Mouse (Mus musculus) left cerebral cortex, adult 8-10 months (tissue): ENCODE measurements around the gene Cdrt4. TPM values are rescaled to one million over a fixed set of nuclear protein-coding genes. Genes with fewer than 3 reads are reported as not detected.

Experiments
- DNase-seq, 2 experiments: peaks; one replicate each; pipeline ENCODE4 v3.0.0; 2022; ENCODE audit warnings: low spot score in 2 of 2
- total RNA-seq, 4 experiments: library from RNA; stranded (reverse); gene quantifications; 2 replicates each; pipeline ENCODE4 v1.2.4; 2022

Cdrt4 gene
- total RNA-seq, 4 experiments from 2014 or later, result not detected

GRCm38 (mm10) chr11:62940176-62940575, 10.8 kb upstream of the Cdrt4 start:
- no peak for DNase-seq

DNA sequence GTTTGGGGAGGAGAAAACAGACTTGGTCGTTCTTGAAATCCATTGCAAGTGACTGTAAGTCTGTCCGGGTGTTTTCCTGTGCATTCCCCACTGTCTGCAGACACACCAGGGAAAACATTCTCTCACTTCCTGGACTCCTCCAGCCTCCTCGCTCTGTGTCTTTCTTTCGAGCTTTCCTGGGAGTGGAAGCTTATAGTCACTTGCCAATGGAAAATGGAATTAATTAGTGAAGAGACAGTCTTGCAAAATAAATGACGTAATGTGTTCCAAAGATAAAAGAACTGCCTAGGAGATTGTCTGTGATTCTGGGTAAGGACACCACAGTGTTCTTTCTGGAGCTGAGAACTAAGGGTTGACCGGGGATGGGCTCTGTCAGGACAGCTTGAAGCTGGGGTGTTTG, 7.5 kb upstream of the Cdrt4 start:
- no peak for DNase-seq

GRCm38 (mm10) chr11:62945514-62945913, 5.5 kb upstream of the Cdrt4 start:
- DNase-seq, result no peak

- no peak for DNase-seq
Measured at GRCm38 (mm10) chr11:62949548-62949947, 1.4 kb upstream of the Cdrt4 start.

DNA sequence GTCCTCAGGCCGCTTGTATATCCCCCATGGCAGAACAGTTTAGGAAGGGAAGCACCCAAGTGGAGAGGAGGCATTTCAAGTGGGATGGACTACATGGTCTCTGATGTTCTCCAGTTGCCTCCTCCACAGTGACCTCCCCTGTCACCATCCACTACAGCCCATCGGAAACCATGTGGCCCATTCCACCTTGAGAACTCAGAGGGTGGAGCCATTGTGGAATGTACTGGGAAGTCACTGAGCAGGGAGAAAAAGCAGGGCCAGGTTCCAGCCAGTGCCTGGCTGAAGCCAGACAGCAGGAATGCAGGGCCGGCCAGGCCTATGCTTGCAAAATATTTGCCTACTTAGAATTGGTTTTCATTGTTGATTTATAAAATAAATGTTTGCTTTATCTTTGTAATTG, 3.8 kb downstream of the Cdrt4 start:
- no peak for DNase-seq

DNA sequence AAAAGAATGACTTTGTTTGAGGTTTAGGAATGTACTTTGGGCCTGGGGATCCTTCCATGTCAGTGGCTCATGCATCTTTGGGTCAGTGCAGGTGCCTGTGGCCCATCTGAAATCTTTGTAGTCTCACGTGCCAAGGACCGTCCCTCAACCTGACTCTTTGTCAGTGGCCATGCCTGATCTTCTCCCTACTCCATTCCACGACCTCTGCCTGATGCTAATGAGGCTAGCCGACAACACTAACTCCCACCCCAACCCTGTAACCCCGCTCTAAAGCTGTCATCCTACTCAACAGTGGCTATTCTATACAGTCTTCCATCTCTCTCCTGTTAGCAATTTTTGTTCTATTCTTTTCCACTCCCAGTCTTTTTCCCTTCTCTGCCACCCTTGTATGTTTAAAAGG, 4.2 kb downstream of the Cdrt4 start:
- DNase-seq, result no peak

DNA sequence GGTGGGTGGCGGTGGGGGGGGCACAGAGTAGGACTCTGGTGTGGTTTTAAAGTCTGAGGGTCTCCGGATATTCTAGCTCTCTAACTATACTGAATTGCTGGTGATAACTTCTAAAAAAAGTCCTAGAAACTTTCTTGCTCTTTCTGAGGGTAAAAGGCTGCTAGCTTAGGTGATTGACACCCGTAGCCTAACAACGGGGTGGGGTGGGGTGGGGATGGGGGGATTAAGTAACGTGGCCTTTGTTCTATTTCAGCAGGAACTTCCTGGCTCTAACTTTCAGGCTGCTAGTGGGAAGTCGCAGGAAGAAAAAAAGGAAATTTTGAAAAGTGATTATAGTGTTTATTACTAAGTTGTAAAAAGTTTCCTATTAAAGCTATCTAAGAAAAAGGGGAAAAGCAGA, 4.8 kb downstream of the Cdrt4 start:
- DNase-seq, result no peak

DNA sequence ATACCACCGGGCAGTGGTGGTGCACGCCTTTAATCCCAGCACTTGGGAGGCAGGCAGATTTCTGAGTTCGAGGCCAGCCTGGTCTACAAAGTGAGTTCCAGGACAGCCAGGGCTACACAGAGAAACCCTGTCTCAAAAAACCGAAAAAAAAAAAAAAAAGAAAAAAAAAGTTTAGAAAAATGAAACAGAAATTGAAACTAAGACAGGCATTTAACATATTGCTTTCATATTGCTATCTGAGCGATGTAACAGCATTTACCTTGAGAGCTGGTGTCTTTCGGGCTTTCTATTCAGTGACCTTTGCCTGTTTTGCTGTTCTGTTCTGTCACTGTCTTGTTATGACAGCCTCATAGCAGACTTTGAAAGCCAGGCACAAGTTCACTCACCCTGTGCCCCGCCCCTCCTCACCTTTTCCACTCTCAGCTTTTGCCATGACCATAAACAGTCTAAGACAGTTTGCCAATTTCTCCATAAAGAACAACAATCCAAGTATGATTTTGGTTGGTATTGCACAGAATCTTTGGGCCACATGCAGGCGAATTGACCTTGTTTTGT, 6.7 kb downstream of the Cdrt4 start:
- no peak for DNase-seq

- no peak for DNase-seq
Measured at GRCm38 (mm10) chr11:62963292-62963691, 12.3 kb downstream of the Cdrt4 start.

- DNase-seq, result no peak
Measured at GRCm38 (mm10) chr11:62966424-62966764, 15.4 kb downstream of the Cdrt4 start.

DNA sequence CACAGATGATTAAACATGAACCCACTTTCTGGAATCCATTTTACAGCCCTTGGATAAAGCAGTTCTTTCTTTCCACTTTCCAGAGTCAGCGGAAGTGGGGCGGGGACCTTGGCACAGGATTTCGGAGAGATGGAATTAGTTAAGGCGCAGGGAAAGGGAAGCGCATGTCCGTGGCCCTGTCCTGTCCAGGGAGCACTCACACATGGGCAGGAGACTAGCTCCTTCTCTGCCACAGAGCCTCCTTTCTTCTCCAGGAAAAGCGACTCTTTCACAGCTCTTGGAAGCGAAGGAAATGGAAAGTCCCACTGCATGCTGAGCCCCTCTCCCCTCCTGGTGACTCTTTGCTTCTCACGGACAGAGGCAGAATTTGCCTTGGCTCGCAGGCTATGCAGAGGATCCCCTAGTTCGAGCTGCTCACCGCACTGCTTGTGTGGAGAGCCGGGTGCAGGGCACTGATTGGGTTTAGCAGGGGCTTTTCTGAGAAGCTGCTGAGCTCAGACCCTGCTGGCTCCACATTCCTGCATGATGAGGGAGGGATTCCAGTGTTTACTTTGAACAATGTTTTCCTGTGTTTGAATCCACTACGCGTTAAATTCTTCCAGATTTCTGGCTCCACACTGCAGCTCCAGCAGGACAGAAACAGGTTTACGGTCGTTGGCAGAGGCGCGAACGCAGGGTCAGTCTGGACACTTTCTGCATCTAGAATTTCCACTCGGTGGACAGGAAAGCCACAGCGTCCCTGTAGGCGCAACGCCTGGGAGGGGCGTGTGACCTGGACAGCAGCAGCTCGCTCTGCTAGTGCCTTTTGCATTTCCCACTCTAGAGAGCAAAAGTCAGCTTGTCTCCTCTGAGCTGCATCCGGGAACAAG, 16.0 kb downstream of the Cdrt4 start:
- peak in 1 of 2 experiments; percentile 17 for DNase-seq

- no peak for DNase-seq
Measured at GRCm38 (mm10) chr11:62977176-62977575, 26.2 kb downstream of the Cdrt4 start.

DNA sequence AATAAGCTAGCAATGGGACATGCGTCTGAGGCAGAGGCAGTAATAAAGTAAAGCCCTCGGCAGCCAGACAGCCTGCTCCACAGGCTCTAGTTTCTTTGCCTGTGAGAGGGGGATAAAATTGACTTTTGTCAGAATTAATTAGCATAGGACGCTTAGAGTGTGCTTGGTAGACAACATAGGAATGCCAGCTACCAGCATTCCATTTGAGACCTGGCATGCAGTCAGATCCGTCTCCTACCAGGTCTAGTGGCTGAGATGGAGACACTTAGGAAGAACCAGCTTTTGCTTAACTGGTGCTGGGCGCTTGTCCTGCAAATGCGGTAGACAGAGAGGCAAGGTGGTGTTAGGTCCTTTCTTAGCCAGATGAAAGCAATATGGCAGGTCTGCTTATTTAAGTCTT, 27.9 kb downstream of the Cdrt4 start:
- no peak for DNase-seq

DNA sequence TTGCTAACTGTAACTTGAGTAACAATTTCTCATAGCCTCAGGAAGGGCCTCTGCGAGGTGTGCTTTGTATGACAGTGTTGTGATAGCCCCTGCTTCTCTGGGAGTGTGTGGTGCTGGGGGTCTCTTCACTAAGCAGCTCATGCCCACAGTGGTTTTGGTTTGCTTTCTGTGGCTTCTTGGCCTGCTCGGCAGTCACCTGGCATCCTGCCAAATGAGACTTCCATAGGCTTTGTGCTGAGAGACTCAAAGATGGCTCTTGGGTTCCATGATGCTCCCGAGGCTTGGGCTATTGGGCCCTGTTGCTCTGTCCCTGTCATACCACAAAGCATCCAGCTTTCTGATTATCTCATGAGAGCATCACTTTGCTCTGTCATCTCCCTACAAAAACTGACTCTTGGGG, 30.7 kb downstream of the Cdrt4 start:
- DNase-seq, result no peak

- no peak for DNase-seq
Measured at GRCm38 (mm10) chr11:62983793-62984192, 32.8 kb downstream of the Cdrt4 start.

DNA sequence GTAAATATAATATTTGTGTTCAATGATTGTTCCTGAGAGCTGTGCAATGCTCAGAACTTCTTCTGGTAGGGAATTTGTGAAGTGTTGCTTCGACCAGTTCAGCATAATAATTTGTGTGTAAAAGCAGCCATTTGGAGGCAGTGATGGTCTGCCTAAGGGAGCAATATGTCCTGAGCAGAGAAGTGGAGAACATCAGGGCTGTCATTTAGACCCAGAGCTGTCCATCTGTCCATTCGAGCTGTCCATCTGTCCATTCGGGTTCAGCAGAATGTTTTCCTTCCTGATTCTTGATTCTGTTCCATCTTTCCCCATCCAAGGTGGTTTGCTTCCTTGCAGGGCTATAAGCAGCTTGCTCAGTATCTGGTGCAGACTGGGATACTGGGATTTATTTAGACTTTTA, 33.4 kb downstream of the Cdrt4 start:
- no peak for DNase-seq

DNA sequence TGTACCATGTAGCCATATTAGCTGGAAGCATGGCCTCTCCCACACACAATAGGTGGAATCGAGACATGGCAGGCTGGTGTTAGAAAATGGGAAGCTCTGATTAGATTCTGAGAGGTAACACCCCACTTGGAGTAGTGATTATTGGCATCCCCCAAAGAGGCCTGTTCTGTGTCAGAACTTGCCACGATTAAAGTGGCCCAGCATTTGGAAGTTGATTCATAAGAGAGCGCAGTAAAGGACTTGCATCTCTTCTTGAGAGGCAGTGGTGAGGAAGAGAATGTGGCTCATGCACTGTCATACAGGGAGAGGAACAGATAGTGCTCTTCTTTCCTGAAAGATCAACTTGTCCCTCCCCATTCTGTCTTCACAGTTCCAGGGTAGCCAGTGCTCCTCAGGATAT, 34.1 kb downstream of the Cdrt4 start:
- DNase-seq, result no peak

DNA sequence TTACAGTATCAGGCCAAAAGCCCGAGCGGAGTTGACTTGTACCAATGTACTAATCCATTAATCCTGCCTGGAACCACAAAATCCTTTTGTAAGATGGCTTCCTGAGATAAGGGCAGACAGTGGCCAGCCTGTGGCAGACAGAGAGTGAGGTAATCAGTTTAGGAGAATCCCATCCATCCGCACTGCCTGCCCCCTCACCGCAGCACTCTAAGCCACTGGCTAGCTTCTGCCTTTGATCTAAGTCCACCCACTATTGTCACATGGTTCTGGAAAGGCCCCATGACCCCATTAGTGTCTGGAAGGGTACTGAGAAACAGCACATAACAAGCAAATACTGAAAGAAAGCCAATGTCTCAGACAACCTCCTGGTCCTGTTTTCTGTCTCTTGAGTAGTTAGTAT, 35.6 kb downstream of the Cdrt4 start:
- DNase-seq, result no peak

GRCm38 (mm10) chr11:62990150-62990685, 39.2 kb downstream of the Cdrt4 start:
- DNase-seq, result no peak

- DNase-seq, result no peak
Measured at GRCm38 (mm10) chr11:62990811-62991210, 39.8 kb downstream of the Cdrt4 start.

DNA sequence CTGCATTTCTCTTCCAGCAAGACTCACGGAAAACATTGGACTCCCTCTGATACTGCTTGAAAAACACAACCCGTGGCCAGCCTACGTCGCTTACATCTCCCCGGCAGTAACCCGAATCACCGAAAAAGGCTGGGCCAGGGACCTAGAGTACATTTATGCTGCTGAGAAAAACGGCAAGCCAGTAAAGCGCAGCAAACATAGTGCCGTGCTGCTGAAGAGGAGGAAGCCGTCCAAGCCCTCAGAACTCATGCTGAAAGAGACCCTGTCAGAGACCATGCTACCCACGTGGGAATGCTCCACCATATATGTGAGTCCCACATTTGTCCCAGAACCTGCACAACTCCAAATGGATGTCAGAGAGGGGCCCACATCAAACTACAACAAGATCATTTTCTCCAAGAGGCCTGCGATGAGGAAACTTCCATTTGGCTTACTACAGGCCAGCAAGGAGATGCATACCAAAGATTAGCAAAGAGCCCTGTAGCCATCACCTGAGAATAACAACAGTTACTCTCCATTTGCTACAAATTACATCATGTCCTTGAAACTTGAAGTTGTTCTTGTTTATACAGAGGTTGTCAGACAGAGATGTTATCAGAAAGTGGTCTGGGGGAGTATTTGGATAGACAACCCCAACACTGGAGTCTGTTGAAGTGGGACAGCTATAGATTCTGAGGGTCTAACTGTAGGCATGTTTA, 41.7 kb downstream of the Cdrt4 start:
- no peak for DNase-seq

DNA sequence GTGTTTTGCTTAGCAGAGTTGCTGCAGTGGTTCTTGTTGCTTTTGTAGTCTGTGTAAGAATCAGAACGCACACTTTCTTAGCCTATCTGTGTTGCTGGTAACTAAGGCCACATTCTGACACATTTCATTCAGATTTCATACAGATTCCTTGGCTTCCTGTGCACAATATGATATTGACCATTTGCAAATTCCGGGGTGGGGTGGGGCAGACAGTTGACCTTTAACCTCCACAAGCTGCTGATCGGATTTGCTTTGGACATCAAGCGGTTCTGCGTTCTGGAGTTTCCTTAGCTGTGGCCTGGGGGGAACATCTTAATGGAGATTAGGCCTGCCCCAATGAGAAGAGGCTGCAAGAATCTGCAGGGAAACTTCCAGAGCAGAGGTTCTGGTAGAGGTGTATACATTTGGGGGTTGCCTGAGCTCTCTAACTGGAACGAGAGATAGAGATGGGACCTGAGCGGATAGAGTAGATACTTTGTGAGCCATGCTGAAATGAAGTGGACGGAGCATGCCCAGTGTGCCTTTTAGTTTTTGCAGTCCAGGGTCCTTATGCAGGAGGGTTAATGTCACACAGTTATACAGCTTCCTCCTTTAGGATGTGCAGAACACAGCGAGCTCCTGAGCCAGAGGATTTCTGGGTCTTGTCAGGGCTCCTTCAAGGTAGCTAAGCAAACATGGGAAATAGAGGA, 44.2 kb downstream of the Cdrt4 start:
- DNase-seq, result no peak
